Mouse (Mus musculus) adrenal gland (tissue): Measurements from ENCODE around the gene Rad54l.

Experiments used
- intact Hi-C: fragments of 180-260 bp; cut with DNase I; formaldehyde crosslinking; loops from one replicate; pipeline ENCODE4 v1.15.1; 2025

Rad54l gene

DNA sequence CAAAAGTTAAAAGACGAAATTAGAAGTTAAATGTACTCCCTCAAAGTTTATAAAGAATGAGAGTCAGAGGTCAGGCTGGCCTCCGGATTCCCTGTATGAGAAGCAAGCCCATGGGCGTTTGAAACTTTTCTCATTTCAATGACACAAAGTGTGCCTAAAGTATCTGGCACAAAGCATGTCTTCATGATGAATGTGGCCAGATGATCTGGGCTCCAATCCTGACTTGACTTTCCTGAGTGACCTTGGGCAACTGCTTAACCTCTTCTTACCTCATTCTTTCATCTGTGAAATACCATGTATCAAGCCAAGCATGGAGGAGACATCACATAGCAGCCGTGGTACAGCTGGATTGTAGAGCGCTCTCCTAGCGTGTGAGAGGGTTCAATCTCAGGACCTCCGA is 18.8 kb upstream of the Rad54l start:
- intact Hi-C loops = no loop called here

- intact Hi-C loops = no loop called here
Observed at GRCm38 (mm10) chr4:116141736-116142135, 18.2 kb upstream of the Rad54l start.

GRCm38 (mm10) chr4:116140801-116141574 is 17.5 kb upstream of the Rad54l start:
- intact Hi-C loops = no loop called here

DNA sequence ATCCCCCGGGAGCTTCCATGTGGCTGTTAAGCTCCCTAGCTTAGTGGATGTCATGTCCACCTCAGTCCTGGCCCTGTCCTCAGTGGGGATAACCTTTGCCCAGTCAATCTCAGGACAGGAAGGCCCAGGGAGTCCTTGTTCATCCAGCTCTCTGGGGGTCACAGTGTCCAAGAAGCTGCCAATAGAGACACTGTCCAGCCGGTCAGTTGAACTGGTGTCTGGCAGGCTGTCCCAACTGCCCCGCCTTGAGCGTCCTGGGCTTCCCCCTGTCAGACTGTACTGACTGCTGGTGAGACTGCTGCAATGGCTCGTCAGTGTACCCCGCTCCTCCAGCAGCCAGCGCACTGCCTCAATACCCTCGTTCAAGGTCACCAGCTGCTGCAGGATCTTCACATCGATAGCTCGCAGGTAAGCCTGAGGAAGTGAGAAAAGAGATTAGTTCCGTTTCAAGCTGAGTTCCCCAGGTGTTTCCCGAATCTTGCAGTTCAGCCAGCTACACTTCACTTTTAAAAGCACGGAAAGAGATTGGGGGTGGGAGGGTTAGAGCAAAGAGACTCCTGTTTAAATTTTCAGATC is 14.0 kb upstream of the Rad54l start:
- intact Hi-C loops = no loop called here

DNA sequence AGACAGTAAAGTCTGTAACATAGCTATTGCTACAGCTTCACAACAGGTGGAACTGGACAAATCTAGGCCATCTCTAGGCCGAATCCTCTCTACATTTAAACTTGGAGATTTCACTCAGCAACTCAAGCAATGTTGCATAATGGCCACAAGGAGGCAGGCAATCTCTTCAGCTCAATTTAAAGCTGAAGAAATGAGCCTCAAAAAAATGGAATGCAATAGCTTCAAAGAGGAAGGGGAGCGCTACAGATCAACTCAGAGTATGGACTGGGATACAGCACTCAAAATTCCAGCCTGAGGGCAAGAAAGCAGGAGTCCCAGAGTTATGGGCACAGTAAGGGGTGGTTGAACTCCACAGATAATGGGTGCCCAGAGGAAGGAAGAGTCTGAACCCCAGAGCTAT is 11.5 kb upstream of the Rad54l start:
- intact Hi-C loops = no loop called here

DNA sequence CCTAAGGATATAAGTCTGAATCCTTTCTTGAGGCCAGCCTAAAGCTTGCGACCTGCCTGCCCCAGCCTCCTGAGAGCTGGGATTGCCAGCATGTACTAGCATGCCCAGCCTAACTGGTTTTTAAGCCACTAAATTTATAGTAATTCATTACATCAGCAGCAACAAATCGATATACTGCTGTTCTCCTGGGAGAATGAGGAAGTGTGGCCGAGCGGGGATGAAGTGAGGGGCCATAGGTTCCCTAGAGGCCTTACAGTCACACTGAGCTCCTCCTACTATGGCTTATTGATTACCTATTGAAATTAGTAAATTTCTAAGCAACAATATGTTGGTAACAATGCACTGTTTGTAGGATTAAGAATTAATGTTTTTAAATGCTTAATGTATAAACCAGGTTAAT is 9.6 kb upstream of the Rad54l start:
- intact Hi-C loops = no loop called here

GRCm38 (mm10) chr4:116127956-116128355 is 4.5 kb upstream of the Rad54l start:
- intact Hi-C loops = no loop called here

- intact Hi-C loops = no loop called here
Observed at GRCm38 (mm10) chr4:116125803-116126386, 2.4 kb upstream of the Rad54l start.

- intact Hi-C loops = no loop called here
Observed at GRCm38 (mm10) chr4:116122762-116123161, 728 bp downstream of the Rad54l start.

DNA sequence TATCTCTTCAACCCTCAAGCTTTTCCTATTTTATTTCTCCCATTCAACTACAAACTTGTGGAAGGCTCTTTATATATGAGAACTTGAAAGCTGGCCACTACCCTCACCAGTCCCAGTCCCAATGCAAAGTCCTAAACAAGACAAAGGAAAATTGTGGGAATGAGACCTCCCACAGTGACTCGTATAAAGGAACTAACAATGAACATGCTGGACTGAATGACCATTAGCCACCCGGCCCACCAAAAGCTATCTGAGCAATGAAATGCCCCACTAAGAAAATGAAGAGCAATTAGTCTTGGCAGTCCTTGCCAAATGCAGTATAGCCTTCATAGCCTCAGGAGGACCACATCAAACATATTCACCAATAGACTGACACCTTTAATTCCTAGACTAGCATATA is 12.0 kb downstream of the Rad54l start:
- intact Hi-C loops = no loop called here

DNA sequence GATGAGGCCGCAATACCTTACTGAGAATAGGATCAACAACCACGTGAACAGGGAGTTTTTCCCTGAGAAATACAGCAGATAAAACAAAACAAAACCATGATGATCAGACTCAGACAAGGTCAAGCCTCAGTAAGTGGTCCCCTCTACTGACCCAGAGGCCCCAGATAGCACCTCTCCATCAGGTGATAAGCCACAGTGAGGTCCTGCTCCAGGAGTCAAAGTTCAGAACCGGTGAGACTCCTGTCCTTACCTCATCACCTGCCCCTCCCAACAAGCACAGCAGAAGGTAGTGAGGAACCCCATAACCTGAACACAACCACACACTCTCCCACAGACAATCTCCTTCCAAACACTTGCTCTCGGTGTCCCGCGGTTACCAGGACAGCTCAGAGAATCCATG is 12.8 kb downstream of the Rad54l start:
- intact Hi-C loops = no loop called here

GRCm38 (mm10) chr4:116105278-116105677 is 18.2 kb downstream of the Rad54l start:
- intact Hi-C loops = no loop called here

- intact Hi-C loops = no loop called here
Observed at GRCm38 (mm10) chr4:116100959-116101358, 22.5 kb downstream of the Rad54l start.

DNA sequence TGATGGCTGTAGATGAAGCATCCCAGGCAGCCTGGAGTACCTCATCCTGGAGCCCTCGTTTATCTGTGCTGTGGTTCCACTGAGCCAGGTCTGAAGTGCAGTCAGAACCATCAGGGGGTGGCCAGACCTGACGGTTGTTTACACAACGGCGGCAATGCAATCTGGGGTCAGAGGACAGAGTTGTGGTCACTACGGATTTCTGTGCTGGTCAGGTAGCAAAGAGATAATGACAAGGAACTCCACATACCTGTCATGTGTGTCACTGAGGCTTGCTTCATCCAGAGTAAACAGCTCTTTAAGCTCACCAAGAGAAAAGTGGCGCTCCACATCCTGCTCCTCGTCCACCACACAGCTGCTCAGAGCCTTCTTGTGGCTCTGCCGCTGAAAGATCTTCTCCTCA is 26.3 kb downstream of the Rad54l start:
- intact Hi-C loops = no loop called here

- intact Hi-C loops = no loop called here
Observed at GRCm38 (mm10) chr4:116096291-116096690, 27.2 kb downstream of the Rad54l start.

- intact Hi-C loops = no loop called here
Observed at GRCm38 (mm10) chr4:116088510-116089249, 34.8 kb downstream of the Rad54l start.

DNA sequence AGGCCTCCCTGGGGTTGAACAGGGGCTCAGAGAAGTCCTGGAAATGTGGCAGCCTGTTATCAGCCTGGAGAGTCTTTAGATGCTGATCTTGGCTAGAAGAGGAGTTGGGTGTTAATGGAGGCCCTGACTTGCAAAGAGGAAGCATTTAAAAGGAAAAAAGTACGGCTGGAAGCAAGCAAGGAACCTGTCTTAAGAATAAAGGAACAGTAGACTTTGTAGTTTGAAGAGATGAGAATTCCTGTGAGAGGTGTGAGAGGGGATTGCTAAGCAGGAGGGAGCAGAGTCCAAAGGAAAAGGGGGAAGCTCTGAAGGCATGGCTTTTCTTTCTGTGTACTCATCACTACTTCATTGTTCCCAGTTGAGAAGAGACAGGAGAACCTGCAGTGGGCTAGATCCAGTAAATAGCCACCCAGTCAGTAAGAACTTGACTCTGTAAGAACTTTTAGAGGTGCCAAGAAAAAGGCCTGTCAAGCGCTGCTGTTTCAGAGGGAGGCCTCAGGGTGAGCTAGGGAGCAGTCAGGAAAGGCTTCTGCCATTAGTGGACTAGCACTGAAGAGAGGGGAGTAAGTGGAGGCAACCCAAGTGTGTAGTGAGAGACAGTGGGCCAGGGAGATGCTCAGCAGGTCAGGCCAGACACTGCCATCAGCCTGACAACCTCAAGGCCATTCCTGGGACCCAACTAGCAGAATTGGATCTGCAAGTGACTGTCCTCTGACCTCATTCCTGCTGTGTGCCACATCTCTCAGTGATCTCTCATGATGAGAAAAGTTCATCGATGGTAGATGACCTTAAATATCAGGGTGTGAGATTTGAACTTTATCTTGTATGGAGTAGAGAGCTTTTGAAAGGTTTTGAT is 46.0 kb downstream of the Rad54l start:
- intact Hi-C loops = no loop called here

- intact Hi-C loops = no loop called here
Observed at GRCm38 (mm10) chr4:116076369-116077231, 46.9 kb downstream of the Rad54l start.

GRCm38 (mm10) chr4:116075631-116076368 is 47.7 kb downstream of the Rad54l start:
- intact Hi-C loops = no loop called here
